Mouse (Mus musculus): ENCODE measurements around the gene Rbm42. TPM values are rescaled to one million over a fixed set of nuclear protein-coding genes. Genes with fewer than 3 reads are reported as not detected.

The Rbm42 gene
- 131 and 139 TPM in 2 replicates for polyA plus RNA-seq (2015; fragmentation: Nextera tagmentation; extraction: Ambion mirVana)

DNA sequence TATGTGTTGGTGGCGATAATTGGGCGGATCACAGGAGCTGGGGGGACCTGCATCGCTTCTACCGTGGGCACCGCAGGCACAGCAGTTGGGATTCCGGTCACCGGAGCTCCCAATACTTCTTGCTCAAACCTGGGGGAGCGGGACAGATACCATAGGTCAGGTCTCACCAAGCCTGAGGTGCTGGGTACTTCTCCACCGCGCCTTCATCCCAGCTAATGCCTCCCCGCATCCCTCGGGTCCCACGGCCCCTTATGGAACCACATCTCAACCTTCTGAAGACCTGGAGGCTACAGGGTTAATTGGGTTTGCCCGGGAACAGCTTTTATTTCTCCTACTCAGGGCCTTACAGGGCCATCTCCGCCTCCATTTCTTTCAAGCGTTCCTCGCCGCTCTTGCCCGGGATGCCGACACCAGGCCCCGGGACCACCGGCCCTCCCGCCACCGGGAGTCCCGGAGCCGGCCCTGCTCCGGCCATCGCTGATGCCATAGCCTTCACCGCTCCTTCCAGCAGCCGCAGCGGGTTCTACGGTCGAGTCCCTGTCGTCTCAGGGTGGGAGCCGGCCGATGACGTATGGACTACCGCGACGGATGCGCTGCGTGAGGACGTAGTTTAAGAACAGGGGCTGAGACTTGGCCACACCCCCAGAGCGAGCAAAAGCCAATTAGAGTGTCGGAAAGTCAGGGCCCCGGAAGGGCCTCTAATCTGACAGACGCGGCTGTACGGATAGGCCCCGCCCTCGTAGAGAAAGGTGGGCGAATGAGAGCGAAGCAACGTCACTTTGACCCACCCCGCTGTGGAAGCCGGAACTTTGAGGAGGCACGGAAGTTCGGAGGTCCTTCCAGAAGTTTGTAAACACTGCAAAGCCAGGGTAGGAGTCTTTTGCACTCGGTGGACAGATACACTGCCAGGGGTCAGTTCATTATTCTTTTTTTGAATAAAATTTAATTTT, at the start of gene Rbm42:
Gene Rbm42 (minus strand): TSS at position 727 of the 950 bp plus-strand sequence.
- Histone ChIP-seq H3K36me3 (peaks cover 37% of the 10 kb centered on the region), H3K27me3 (no peaks in the 10 kb centered on the region), H3K4me1 (replicated peaks) (peaks cover 14% of the 10 kb centered on the region), H3K4me2 (peak within 1 kb of the TSS; percentile 98), H3K27ac (replicated peaks) (peak within 1 kb of the TSS; percentile 82), H3K4me3 (peak within 1 kb of the TSS; percentile 96), H3K9me3 (no peaks in the 10 kb centered on the region), H3K9ac (peak within 1 kb of the TSS; percentile 92)
- peak; percentile 100 for ATAC-seq (ENCODE audit: low FRiP score, low read depth)
- 2% methylated on average over 59 of the region's 59 CpGs for WGBS

DNA sequence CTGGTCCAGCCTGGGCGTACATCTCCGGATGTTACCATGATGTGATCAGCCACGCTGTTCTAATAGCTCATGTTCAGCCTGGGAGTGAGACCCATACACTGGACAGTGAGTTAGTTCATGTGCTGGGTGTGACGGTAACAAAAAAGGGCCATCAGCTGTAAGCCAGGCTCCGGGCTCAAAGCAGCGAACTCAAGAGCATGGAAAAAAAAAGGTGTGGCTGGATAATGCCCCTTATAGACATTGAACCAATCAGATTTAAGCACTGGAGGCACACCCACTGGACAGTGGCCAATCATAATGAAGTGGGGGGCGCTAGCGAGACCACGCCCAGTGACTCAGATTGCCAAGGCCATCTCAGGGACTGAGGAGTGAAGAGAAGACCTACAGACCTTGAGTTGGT, 48.5 kb upstream of the Rbm42 start, which contains the start of gene 2200002J24Rik:
Gene 2200002J24Rik (plus strand): TSS at position 338 of the 400 bp plus-strand sequence.
- no peaks in the 10 kb centered on the region for H3K4me1 ChIP-seq (replicated peaks)
- no peak for ATAC-seq (ENCODE audit: low FRiP score, low read depth)
- 42% methylated on average over 9 of the region's 9 CpGs for WGBS

DNA sequence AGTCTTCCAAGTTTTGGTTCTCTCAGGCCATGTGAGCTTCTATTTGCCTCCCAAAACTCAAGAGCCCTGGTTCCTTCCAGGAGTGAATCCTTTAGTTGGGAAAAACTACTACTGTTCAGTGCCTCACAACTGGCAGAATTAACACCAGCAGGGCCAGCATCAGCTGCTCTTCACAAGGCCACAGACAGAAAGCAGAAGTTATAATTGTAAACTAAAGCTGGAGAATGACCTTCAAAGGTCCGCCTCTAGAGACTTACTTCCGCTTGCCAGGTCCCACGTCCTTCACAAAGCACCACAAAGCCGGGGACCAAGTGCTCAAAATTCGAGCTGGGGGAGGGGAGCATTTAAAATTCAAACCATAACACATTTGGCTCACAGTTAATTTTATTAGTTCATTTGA, 48.0 kb upstream of the Rbm42 start:
- Histone ChIP-seq H3K4me1 (replicated peaks) (no peaks in the 10 kb centered on the region), H3K36me3 (no peaks in the 10 kb centered on the region), H3K9me3 (no peaks in the 10 kb centered on the region), H3K9ac (no peak overlapping the region), H3K4me2 (no peak overlapping the region), H3K27ac (replicated peaks) (no peak overlapping the region), H3K4me3 (no peak overlapping the region), H3K27me3 (no peaks in the 10 kb centered on the region)
- 79% methylated on average over 5 of the region's 5 CpGs for WGBS
- ATAC-seq (ENCODE audit: low FRiP score, low read depth): no peak

More for the DNA sequence above, 48.5 kb upstream of the Rbm42 start, which contains the start of gene 2200002J24Rik:
- Histone ChIP-seq H3K27me3 (no peaks in the 10 kb centered on the region), H3K4me2 (no peak within 1 kb of the TSS), H3K4me3 (no peak within 1 kb of the TSS), H3K27ac (replicated peaks) (no peak within 1 kb of the TSS), H3K9ac (no peak within 1 kb of the TSS), H3K36me3 (no peaks in the 10 kb centered on the region), H3K9me3 (no peaks in the 10 kb centered on the region)

DNA sequence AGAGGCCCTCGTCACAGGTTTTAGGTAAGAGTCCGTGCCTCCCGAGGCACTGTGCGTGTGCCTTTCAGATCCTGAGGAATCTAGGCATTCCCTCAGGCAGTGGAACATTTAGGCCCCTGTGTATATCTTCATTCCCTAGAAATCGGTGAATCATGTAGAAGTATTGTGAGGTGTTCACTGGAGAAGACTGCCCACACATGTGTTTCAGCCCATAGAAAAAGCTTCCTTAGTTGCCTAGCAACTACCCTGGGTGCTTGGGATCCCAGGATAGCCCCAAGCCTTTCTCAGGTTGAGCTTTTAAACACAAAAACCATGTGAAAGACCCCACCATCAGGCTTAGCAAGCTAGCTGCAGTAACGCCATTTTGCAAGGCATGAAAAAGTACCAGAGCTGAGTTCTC, 38.2 kb upstream of the Rbm42 start:
- peaks cover 19% of the 10 kb centered on the region for H3K27me3 ChIP-seq
- no peaks in the 10 kb centered on the region for H3K4me1 ChIP-seq (replicated peaks)
- WGBS: 79% methylated on average over 6 of the region's 6 CpGs
- ATAC-seq (ENCODE audit: low FRiP score, low read depth): no peak
- no peak overlapping the region for H3K27ac ChIP-seq (replicated peaks)
- H3K36me3 ChIP-seq: no peaks in the 10 kb centered on the region
- no peak overlapping the region for H3K9ac ChIP-seq
- no peaks in the 10 kb centered on the region for H3K9me3 ChIP-seq
- no peak overlapping the region for H3K4me2 ChIP-seq
- H3K4me3 ChIP-seq: no peak overlapping the region

DNA sequence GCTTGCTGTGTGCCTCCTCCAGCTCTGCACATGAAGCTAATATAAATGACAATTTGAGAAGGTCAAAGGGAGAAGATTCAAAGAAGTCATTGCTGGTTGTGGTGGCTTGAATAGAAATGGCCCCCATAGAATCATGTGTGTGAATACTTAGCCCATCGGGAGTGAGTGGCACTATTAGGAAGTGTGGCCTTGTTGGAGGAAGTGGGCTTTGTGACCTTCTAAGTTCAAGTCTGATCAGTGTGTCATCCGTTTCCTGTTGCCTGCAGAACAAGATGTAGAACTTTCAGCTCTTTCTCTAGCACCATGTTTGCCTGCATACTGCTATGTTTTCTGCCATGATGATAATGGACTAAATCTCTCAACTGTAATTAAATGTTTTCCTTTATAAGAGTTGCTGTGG, 33.3 kb upstream of the Rbm42 start:
- WGBS: 89% methylated on average over 2 of the region's 2 CpGs
- no peaks in the 10 kb centered on the region for H3K36me3 ChIP-seq

DNA sequence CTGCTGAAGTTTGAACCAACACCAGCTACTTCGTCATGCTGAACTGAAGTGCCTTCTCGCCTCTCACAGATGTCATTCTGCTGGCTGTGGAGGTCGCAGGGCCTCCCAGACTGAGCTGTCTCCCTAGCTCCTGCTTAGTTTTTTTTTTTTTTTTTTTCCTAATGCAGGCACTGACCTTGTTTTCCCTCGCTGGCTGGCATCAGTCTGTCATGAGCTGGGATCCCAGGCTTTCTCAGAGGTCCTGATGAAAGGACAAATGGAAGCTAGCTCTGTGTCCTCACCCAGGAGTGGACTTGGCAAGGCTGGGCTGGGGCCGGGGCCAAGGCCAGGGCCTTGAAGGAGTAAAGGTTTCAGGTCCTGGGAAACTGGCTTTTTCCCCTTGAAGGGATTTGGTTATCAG, 31.8 kb upstream of the Rbm42 start:
- Histone ChIP-seq H3K4me3 (no peak overlapping the region), H3K4me2 (no peak overlapping the region), H3K36me3 (no peaks in the 10 kb centered on the region), H3K27ac (replicated peaks) (no peak overlapping the region), H3K4me1 (replicated peaks) (no peaks in the 10 kb centered on the region), H3K27me3 (peaks cover 4% of the 10 kb centered on the region; the same call in 1 of the 2 replicates), H3K9ac (no peak overlapping the region), H3K9me3 (no peaks in the 10 kb centered on the region)
- 71% methylated on average over 5 of the region's 5 CpGs for WGBS
- no peak for ATAC-seq (ENCODE audit: low FRiP score, low read depth)

More for the DNA sequence above, 33.3 kb upstream of the Rbm42 start:
- H3K27me3 ChIP-seq: peaks cover 19% of the 10 kb centered on the region
- H3K9me3 ChIP-seq: no peaks in the 10 kb centered on the region
- H3K4me1 ChIP-seq (replicated peaks): no peaks in the 10 kb centered on the region
- no peak overlapping the region for H3K4me3 ChIP-seq
- H3K9ac ChIP-seq: no peak overlapping the region
- no peak overlapping the region for H3K27ac ChIP-seq (replicated peaks)
- no peak overlapping the region for H3K4me2 ChIP-seq
- ATAC-seq (ENCODE audit: low FRiP score, low read depth): no peak

DNA sequence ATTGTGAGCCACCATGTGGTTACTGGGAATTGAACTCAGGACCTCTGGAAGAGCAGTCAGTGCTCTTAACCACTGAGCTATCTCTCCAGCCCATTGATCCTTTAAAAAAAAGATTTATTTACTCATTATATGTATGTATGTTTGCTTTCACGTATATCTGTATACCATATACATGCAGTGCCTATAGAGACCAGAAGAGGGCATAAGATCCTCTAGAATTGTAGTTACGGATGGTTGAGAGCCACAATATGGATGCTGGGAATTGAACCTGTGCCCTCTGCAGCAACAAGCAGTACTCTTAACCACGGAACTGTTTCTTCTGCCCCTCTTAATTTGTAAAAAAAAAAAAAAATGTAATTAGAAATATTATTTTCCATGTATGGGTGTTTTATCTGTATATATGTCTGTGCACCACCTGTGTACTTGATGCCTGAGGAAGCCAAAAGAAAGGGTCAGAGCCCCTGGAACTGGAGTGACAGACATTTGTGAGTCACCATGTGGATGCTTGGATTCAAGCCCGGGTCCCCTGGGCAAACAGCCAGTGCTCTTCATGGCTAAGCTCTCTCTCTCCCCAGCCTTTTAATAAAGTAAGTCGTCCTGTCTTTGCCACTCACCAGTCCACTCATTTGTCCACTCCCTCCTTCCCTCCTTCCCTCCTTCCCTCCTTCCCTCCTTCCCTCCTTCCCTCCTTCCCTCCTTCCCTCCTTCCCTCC, 28.3 kb upstream of the Rbm42 start:
- WGBS: 63% methylated on average over 5 of the region's 5 CpGs
- no peaks in the 10 kb centered on the region for H3K9me3 ChIP-seq
- no peaks in the 10 kb centered on the region for H3K36me3 ChIP-seq
- no peaks in the 10 kb centered on the region for H3K27me3 ChIP-seq
- ATAC-seq (ENCODE audit: low FRiP score, low read depth): no peak
- H3K9ac ChIP-seq: no peak overlapping the region
- no peak overlapping the region for H3K27ac ChIP-seq (replicated peaks)
- no peaks in the 10 kb centered on the region for H3K4me1 ChIP-seq (replicated peaks)
- H3K4me3 ChIP-seq: no peak overlapping the region
- no peak overlapping the region for H3K4me2 ChIP-seq

DNA sequence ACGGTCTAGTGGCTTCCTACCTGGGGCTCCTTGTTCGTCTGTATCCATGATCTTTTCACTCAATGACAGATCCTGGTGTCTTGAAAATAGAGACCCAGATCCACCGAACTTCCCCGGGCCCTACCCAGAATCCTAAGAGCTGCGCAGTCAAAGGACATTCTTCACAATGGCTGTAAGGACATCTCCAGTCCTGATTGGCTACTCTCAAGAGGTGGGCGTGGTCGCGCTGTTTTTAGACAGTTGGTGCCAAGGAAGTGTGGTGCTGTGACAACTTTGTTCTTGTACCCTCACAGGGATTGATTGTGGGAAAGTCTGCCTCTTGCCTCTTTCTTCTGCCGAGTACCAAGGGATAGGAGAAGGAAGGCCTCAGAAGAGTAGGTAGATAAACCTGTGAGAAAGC, 21.4 kb upstream of the Rbm42 start, which contains the start of gene Pmis2:
Gene Pmis2 (minus strand): TSS at position 126 of the 400 bp plus-strand sequence.
- Histone ChIP-seq H3K9me3 (no peaks in the 10 kb centered on the region), H3K27me3 (0 out of 2 replicates have a peak, but pooled peaks cover 5% of the 10 kb centered on the region), H3K4me1 (replicated peaks) (no peaks in the 10 kb centered on the region), H3K4me3 (no peak within 1 kb of the TSS), H3K27ac (replicated peaks) (no peak within 1 kb of the TSS), H3K4me2 (no peak within 1 kb of the TSS), H3K36me3 (no peaks in the 10 kb centered on the region), H3K9ac (no peak within 1 kb of the TSS)
- no peak for ATAC-seq (ENCODE audit: low FRiP score, low read depth)
- 69% methylated on average over 9 of the region's 9 CpGs for WGBS

DNA sequence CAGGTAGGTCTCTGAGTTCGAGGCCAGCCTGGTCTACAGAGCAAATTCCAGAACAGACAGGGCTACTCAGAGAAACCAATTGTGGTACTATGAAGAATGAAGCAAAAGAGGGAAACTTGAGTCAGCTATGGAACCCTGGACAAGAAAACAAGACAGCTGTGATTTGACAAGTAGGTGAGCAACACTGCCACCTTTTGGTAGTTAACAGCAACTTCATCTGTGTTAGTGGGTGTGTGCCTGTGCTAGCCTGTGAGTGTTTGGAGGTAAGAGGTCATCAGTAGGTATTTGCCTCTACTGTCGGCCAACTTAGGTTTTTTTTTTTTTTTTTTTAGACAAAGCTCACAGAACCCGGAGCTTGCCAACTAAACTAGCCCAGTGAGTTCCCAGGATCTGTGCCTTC, 19.1 kb upstream of the Rbm42 start:
- H3K4me1 ChIP-seq (replicated peaks): peaks cover 9% of the 10 kb centered on the region
- no peak overlapping the region for H3K4me2 ChIP-seq
- 0 out of 2 replicates have a peak, but pooled peaks cover 5% of the 10 kb centered on the region for H3K27me3 ChIP-seq
- 30% methylated on average over 3 of the region's 3 CpGs for WGBS
- H3K36me3 ChIP-seq: no peaks in the 10 kb centered on the region
- no peaks in the 10 kb centered on the region for H3K9me3 ChIP-seq
- no peak overlapping the region for H3K4me3 ChIP-seq
- ATAC-seq (ENCODE audit: low FRiP score, low read depth): no peak
- no peak overlapping the region for H3K9ac ChIP-seq
- no peak overlapping the region for H3K27ac ChIP-seq (replicated peaks)

DNA sequence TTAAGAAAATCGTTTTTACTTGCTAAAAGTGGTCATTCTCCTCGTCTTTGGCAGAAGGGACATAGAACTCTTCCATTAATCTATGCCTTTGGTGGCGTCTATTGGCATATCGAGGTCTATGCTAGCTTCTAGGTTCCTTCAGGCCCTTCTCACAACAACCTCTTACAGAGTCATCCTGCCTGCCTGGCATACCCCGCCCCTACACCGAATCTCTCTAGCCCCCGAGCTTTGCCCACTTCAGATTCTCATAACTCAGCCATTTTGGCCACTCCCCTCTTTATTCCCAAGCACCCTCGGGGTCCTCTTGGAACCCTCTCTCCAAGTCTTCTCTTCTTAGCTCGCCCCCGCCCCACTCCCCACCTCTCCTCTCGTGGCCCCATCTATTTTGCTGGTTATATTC, 15.2 kb upstream of the Rbm42 start:
- H3K27ac ChIP-seq (replicated peaks): peak overlapping the region; percentile 86
- peaks cover 13% of the 10 kb centered on the region for H3K4me1 ChIP-seq (replicated peaks)
- peak overlapping the region; percentile 58 for H3K9ac ChIP-seq
- H3K4me3 ChIP-seq: peak overlapping the region; percentile 69
- H3K36me3 ChIP-seq: 0 out of 2 replicates have a peak, but pooled peaks cover 2% of the 10 kb centered on the region
- peak overlapping the region; percentile 91 for H3K4me2 ChIP-seq
- 6% methylated on average over 11 of the region's 11 CpGs for WGBS
- 0 out of 2 replicates have a peak, but pooled peaks cover 5% of the 10 kb centered on the region for H3K27me3 ChIP-seq
- H3K9me3 ChIP-seq: no peaks in the 10 kb centered on the region
- ATAC-seq (ENCODE audit: low FRiP score, low read depth): peak; percentile 79

DNA sequence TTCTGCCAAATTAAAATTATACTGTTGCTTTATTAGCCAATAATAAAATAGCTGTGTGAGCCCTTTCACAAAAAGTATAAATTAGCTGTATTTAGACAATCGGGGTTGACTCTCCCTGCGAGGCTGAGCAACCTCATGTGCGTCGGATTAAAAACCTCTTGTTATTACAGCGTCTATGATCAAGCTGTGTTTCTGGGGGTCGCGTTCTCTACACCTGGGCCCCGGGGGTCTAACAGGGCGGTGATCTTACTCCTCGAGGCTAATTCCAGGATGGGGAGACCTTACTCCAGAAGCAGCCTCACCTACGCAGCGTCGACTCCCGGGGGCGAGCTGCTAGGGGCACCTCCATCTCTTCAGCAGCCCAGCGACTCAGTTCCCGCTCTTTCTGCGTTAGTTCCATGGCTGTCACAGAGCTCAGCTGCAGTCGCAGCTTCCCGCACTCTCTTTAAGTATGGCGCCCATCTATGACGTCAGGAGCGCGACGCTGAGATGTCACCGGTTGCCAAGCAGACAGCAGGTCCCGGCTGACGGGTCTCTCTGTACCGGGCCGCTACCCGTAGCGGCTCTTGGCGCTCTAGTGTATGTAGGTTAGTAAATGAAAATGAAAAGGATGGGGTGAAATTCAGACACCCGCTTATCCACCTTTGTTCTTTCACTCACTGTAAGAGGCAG, 14.5 kb upstream of the Rbm42 start, which contains the start of gene Haus5:
Gene Haus5 (minus strand): TSS at position 466 of the 672 bp plus-strand sequence.
- under 1% methylated on average over 34 of the region's 34 CpGs for WGBS
- peak within 1 kb of the TSS; percentile 58 for H3K9ac ChIP-seq

More for the DNA sequence above, 14.5 kb upstream of the Rbm42 start, which contains the start of gene Haus5:
- H3K4me3 ChIP-seq: peak within 1 kb of the TSS; percentile 69
- 0 out of 2 replicates have a peak, but pooled peaks cover 5% of the 10 kb centered on the region for H3K27me3 ChIP-seq
- peak; percentile 96 for ATAC-seq (ENCODE audit: low FRiP score, low read depth)
- H3K36me3 ChIP-seq: 0 out of 2 replicates have a peak, but pooled peaks cover 3% of the 10 kb centered on the region
- H3K9me3 ChIP-seq: no peaks in the 10 kb centered on the region
- H3K4me1 ChIP-seq (replicated peaks): peaks cover 13% of the 10 kb centered on the region
- peak within 1 kb of the TSS; percentile 86 for H3K27ac ChIP-seq (replicated peaks)
- peak within 1 kb of the TSS; percentile 91 for H3K4me2 ChIP-seq
